Mouse (Mus musculus) CH12.LX (cell line): ENCODE results near the gene Rab5a. TPM values are rescaled to one million over a fixed set of nuclear protein-coding genes. Genes with fewer than 3 reads are reported as not detected.

Experiments
- DNase-seq: peaks from one replicate; pipeline ENCODE4 v3.0.0-alpha.2; 2013; ENCODE audit errors: extremely low read depth
- H3K27ac ChIP-seq: 2 replicates; pipeline ENCODE4 v1.5.1; 2012; ENCODE audit warnings: low read depth, mild to moderate bottlenecking, control low read depth, moderate library complexity; ENCODE audit not compliant: insufficient read depth
- H3K27me3 ChIP-seq: replicated peaks from 2 replicates; pipeline ENCODE3; 2012; ENCODE audit warnings: inconsistent platforms
- H3K36me3 ChIP-seq, 2 experiments: replicated peaks in 1 of 2; 2 replicates each; pipeline versions ENCODE3 to v1.6.1; 2012; ENCODE audit warnings: inconsistent platforms in 1 of 2, low read length in 1 of 2, mild to moderate bottlenecking in 1 of 2, mixed read lengths in 1 of 2, moderate library complexity in 1 of 2; ENCODE audit not compliant: control insufficient read depth in 1 of 2, insufficient read depth in 1 of 2
- H3K4me1 ChIP-seq, 2 experiments: 2 replicates each; pipeline ENCODE4 v1.6.1; 2012; ENCODE audit warnings: inconsistent platforms in 1 of 2, moderate library complexity in 1 of 2; ENCODE audit not compliant: insufficient read depth in 2 of 2, control insufficient read depth in 1 of 2
- H3K4me2 ChIP-seq: 2 replicates; pipeline ENCODE4 v1.6.1; 2012; ENCODE audit warnings: low read depth, mild to moderate bottlenecking, control low read depth; ENCODE audit not compliant: poor library complexity, insufficient read depth, severe bottlenecking
- H3K4me3 ChIP-seq, 3 experiments: fragments of 150-350 bp in 1 of 3; sonication (generic) in 1 of 3; replicated peaks in 1 of 3; 2 replicates each; pipeline versions ENCODE3 to v1.5.1; 2011 to 2012; ENCODE audit warnings: low read depth in 2 of 3, low read length in 2 of 3, mild to moderate bottlenecking in 2 of 3, moderate library complexity in 2 of 3, control low read depth in 1 of 3, improper control_type of control experiment in 1 of 3, inconsistent platforms in 1 of 3, mixed read lengths in 1 of 3; ENCODE audit not compliant: poor library complexity in 1 of 3
- H3K79me2 ChIP-seq: replicated peaks from 2 replicates; pipeline ENCODE4 v1.6.1; 2012; ENCODE audit warnings: mild to moderate bottlenecking, moderate library complexity; ENCODE audit not compliant: control insufficient read depth, poor library complexity, insufficient read depth, severe bottlenecking; ENCODE audit errors: extremely low read depth
- H3K9ac ChIP-seq: 2 replicates; pipeline ENCODE4 v1.6.1; 2012; ENCODE audit warnings: low read depth, mild to moderate bottlenecking, control low read depth, moderate library complexity; ENCODE audit not compliant: insufficient read depth
- H3K9me3 ChIP-seq: replicated peaks from 2 replicates; pipeline ENCODE3; 2012; ENCODE audit warnings: low read length, inconsistent platforms, mixed read lengths
- BHLHE40 ChIP-seq: IDR thresholded peaks from 2 replicates; pipeline ENCODE4 v1.6.1; 2011; ENCODE audit warnings: mild to moderate bottlenecking, low read depth, low read length, improper control_type of control experiment
- CHD1 ChIP-seq: IDR thresholded peaks from 2 replicates; pipeline ENCODE4 v1.6.1; 2012; ENCODE audit warnings: low read depth, low read length, improper control_type of control experiment, inconsistent platforms
- CTCF ChIP-seq, 2 experiments: IDR thresholded peaks in 1 of 2; conservative IDR thresholded peaks in 1 of 2; 2 replicates each; pipeline ENCODE4 v1.5.1; 2011 to 2012; ENCODE audit warnings: low read depth in 2 of 2, low read length in 2 of 2, improper control_type of control experiment in 1 of 2, inconsistent platforms in 1 of 2, mild to moderate bottlenecking in 1 of 2, moderate library complexity in 1 of 2
- E2F4 ChIP-seq: IDR thresholded peaks from 2 replicates; pipeline ENCODE4 v1.6.1; 2011; ENCODE audit warnings: low read depth, low read length, improper control_type of control experiment; ENCODE audit not compliant: insufficient replicate concordance
- ELF1 ChIP-seq: IDR thresholded peaks from 2 replicates; pipeline ENCODE4 v1.6.1; 2014; ENCODE audit warnings: low read depth, mild to moderate bottlenecking, inconsistent platforms, low read length, improper control_type of control experiment
- EP300 ChIP-seq: IDR thresholded peaks from 2 replicates; pipeline ENCODE4 v1.6.1; 2011; ENCODE audit warnings: low read length, improper control_type of control experiment
- ETS1 ChIP-seq: conservative IDR thresholded peaks from 2 replicates; pipeline ENCODE4 v1.6.1; 2012; ENCODE audit warnings: low read depth, mild to moderate bottlenecking, inconsistent platforms, low read length, improper control_type of control experiment, moderate library complexity
- GABPA ChIP-seq: IDR thresholded peaks from 2 replicates; pipeline ENCODE4 v1.6.1; 2012; ENCODE audit warnings: low read depth, low read length, improper control_type of control experiment, inconsistent platforms; ENCODE audit not compliant: insufficient replicate concordance
- HCFC1 ChIP-seq: IDR thresholded peaks from 2 replicates; pipeline ENCODE4 v1.6.1; 2012; ENCODE audit warnings: low read depth, mild to moderate bottlenecking, inconsistent platforms, low read length, improper control_type of control experiment
- KAT2A ChIP-seq: IDR thresholded peaks from 2 replicates; pipeline ENCODE4 v1.6.1; 2012; ENCODE audit warnings: low read length, improper control_type of control experiment, inconsistent platforms; ENCODE audit not compliant: insufficient replicate concordance
- MXI1 ChIP-seq: IDR thresholded peaks from 2 replicates; pipeline ENCODE4 v1.6.1; 2011; ENCODE audit warnings: mild to moderate bottlenecking, low read depth, low read length, improper control_type of control experiment
- NRF1 ChIP-seq: IDR thresholded peaks from 2 replicates; pipeline ENCODE4 v1.6.1; 2014; ENCODE audit warnings: low read depth, mild to moderate bottlenecking, inconsistent platforms, low read length, improper control_type of control experiment, moderate library complexity
- PAX5 ChIP-seq: IDR thresholded peaks from 2 replicates; pipeline ENCODE4 v1.6.1; 2012; ENCODE audit warnings: low read length, inconsistent platforms, mixed read lengths
- POLR2A ChIP-seq: IDR thresholded peaks from 2 replicates; pipeline ENCODE4 v1.6.1; 2011; ENCODE audit warnings: low read depth, mild to moderate bottlenecking, improper control_type of control experiment, low read length
- POLR2AphosphoS2 ChIP-seq: IDR thresholded peaks from 2 replicates; pipeline ENCODE4 v1.6.1; 2011; ENCODE audit warnings: low read depth, low read length, improper control_type of control experiment
- RCOR1 ChIP-seq: conservative IDR thresholded peaks from 2 replicates; pipeline ENCODE4 v1.6.1; 2012; ENCODE audit warnings: low read depth, mild to moderate bottlenecking, inconsistent platforms, low read length, improper control_type of control experiment
- SIN3A ChIP-seq: IDR thresholded peaks from 2 replicates; pipeline ENCODE4 v1.6.1; 2012; ENCODE audit warnings: low read length, improper control_type of control experiment, inconsistent platforms
- USF1 ChIP-seq: IDR thresholded peaks from 2 replicates; pipeline ENCODE4 v1.6.1; 2014; ENCODE audit warnings: low read depth, mild to moderate bottlenecking, inconsistent platforms, low read length, improper control_type of control experiment
- USF2 ChIP-seq: conservative IDR thresholded peaks from 2 replicates; pipeline ENCODE4 v1.6.1; 2011; ENCODE audit warnings: low read depth, low read length, improper control_type of control experiment
- ZMIZ1 ChIP-seq: IDR thresholded peaks from 2 replicates; pipeline ENCODE4 v1.6.1; 2012; ENCODE audit warnings: low read depth, mild to moderate bottlenecking, inconsistent platforms, low read length, improper control_type of control experiment
- ZNF384 ChIP-seq: IDR thresholded peaks from 2 replicates; pipeline ENCODE4 v1.6.1; 2012; ENCODE audit warnings: low read depth, low read length, improper control_type of control experiment, inconsistent platforms
- dilution Hi-C: fragments of 300-500 bp; cut with MboI; formaldehyde crosslinking; loops from 2 replicates; pipeline ENCODE4 v1.14.3; 2020; ENCODE audit warnings: low sequenced_read_pairs; ENCODE audit not compliant: extremely low pct_unique_long_range_greater_than_20kb, extremely low pct_ligation_motif_present
- in situ Hi-C: fragments of 300-500 bp; cut with MboI; formaldehyde crosslinking; loops from 3 replicates; pipeline ENCODE4 v1.14.3; 2019; ENCODE audit warnings: low sequenced_read_pairs, low pct_ligation_motif_present, low pct_unique_long_range_greater_than_20kb, mixed read lengths
- polyA plus RNA-seq: library from polyadenylated mRNA; unstranded; fragments of >175 nt; gene quantifications from 2 replicates; pipeline ENCODE4 v1.2.1, GENCODE M21; 2012; ENCODE audit warnings: low read depth; ENCODE audit not compliant: insufficient read length
- total RNA-seq, 2 experiments: library from RNA; depleted of rRNA; stranded (reverse); fragments of 300-350 nt in 1 of 2; fragments of >200 nt in 1 of 2; gene quantifications; 2 replicates each; pipeline ENCODE4 v1.2.3; 2012 to 2014

Rab5a gene
- total and polyA plus RNA-seq, 3 experiments: 28.0 to 89.2 (median 38.9) TPM

- H3K27ac ChIP-seq: no peak within 1 kb of the TSS
- peak within 1 kb of the TSS in 2 of 3 experiments; percentile 8 to 28 for H3K4me3 ChIP-seq
- TF ChIP-seq PAX5 (no peak), USF2 (no peak), POLR2A (no peak), RCOR1 (no peak), CTCF (conservative IDR thresholded peaks at IDR 0.05 in 1 of 2, IDR thresholded peaks at IDR 0.05 in 1 of 2; ENCODE audit: low read depth in 2 of 2, low read length in 2 of 2) (no peak), ETS1 (no peak), KAT2A (no peak), ELF1 (peak; percentile 56; the same call in 1 of the 2 replicates)
- H3K4me1 ChIP-seq: peaks cover 0 to 3% of the 10 kb centered on the region in 2 experiments; a peak in 1 of 4 replicates
- H3K79me2 ChIP-seq: no peaks in the 10 kb centered on the region
- in situ Hi-C loops (no loop called here), dilution Hi-C loops (no loop called here)
- peak; percentile 35 for DNase-seq
- peaks cover 5% of the 10 kb centered on the region for H3K9me3 ChIP-seq
- H3K27me3 ChIP-seq: no peaks in the 10 kb centered on the region
- 0 out of 2 replicates have a peak within 1 kb of the TSS, but pooled peaks have one; percentile 18 for H3K9ac ChIP-seq
- H3K36me3 ChIP-seq: no peaks in the 10 kb centered on the region
- H3K4me2 ChIP-seq: peak within 1 kb of the TSS; percentile 88
Observed at GRCm38 (mm10) chr17:53462603-53463495, 16.2 kb upstream of the Rab5a start, which contains the start of gene Efhb. TSS of gene Efhb (minus strand) at chr17:53463321.

GRCm38 (mm10) chr17:53463496-53463840 is 15.6 kb upstream of the Rab5a start:
- Histone ChIP-seq H3K4me3 (peak overlapping the region in 2 of 3 experiments; percentile 8 to 18), H3K9me3 (peaks cover 5% of the 10 kb centered on the region), H3K36me3 (no peaks in the 10 kb centered on the region), H3K9ac (no peak overlapping the region), H3K79me2 (no peaks in the 10 kb centered on the region), H3K27me3 (no peaks in the 10 kb centered on the region), H3K4me2 (peak overlapping the region; percentile 88), H3K4me1 (peaks cover 4 to 5% of the 10 kb centered on the region in 2 experiments; a peak in 3 of 4 replicates), H3K27ac (no peak overlapping the region)
- TF ChIP-seq MXI1 (no peak), ZNF384 (no peak), CTCF (conservative IDR thresholded peaks at IDR 0.05 in 1 of 2, IDR thresholded peaks at IDR 0.05 in 1 of 2; ENCODE audit: low read depth in 2 of 2, low read length in 2 of 2) (no peak), RCOR1 (no peak), E2F4 (no peak), USF1 (no peak), USF2 (no peak), POLR2A (no peak), NRF1 (no peak), POLR2AphosphoS2 (no peak), SIN3A (no peak), CHD1 (no peak), GABPA (no peak), HCFC1 (no peak), BHLHE40 (no peak), EP300 (no peak), ZMIZ1 (no peak)
- in situ Hi-C loops: no loop called here
- dilution Hi-C loops: no loop called here
- no peak for DNase-seq
